Mouse (Mus musculus) CH12.LX (cell line): ENCODE results near the gene Fgd4.

ENCODE experiments used
- CHD2 ChIP-seq: IDR thresholded peaks from 2 replicates; pipeline ENCODE4 v1.6.1; 2011; ENCODE audit warnings: low read length, improper control_type of control experiment
- CTCF ChIP-seq, 2 experiments: IDR thresholded peaks in 1 of 2; conservative IDR thresholded peaks in 1 of 2; 2 replicates each; pipeline ENCODE4 v1.5.1; 2011 to 2012; ENCODE audit warnings: low read depth in 2 of 2, low read length in 2 of 2, improper control_type of control experiment in 1 of 2, inconsistent platforms in 1 of 2, mild to moderate bottlenecking in 1 of 2, moderate library complexity in 1 of 2
- ELF1 ChIP-seq: IDR thresholded peaks from 2 replicates; pipeline ENCODE4 v1.6.1; 2014; ENCODE audit warnings: low read depth, mild to moderate bottlenecking, inconsistent platforms, low read length, improper control_type of control experiment
- EP300 ChIP-seq: IDR thresholded peaks from 2 replicates; pipeline ENCODE4 v1.6.1; 2011; ENCODE audit warnings: low read length, improper control_type of control experiment
- GABPA ChIP-seq: IDR thresholded peaks from 2 replicates; pipeline ENCODE4 v1.6.1; 2012; ENCODE audit warnings: low read depth, low read length, improper control_type of control experiment, inconsistent platforms; ENCODE audit not compliant: insufficient replicate concordance
- HCFC1 ChIP-seq: IDR thresholded peaks from 2 replicates; pipeline ENCODE4 v1.6.1; 2012; ENCODE audit warnings: low read depth, mild to moderate bottlenecking, inconsistent platforms, low read length, improper control_type of control experiment
- JUND ChIP-seq: conservative IDR thresholded peaks from 2 replicates; pipeline ENCODE4 v1.6.1; 2011; ENCODE audit warnings: low read depth, low read length, improper control_type of control experiment
- MXI1 ChIP-seq: IDR thresholded peaks from 2 replicates; pipeline ENCODE4 v1.6.1; 2011; ENCODE audit warnings: mild to moderate bottlenecking, low read depth, low read length, improper control_type of control experiment
- POLR2A ChIP-seq: IDR thresholded peaks from 2 replicates; pipeline ENCODE4 v1.6.1; 2011; ENCODE audit warnings: low read depth, mild to moderate bottlenecking, improper control_type of control experiment, low read length
- SIN3A ChIP-seq: IDR thresholded peaks from 2 replicates; pipeline ENCODE4 v1.6.1; 2012; ENCODE audit warnings: low read length, improper control_type of control experiment, inconsistent platforms
- TCF12 ChIP-seq: IDR thresholded peaks from 2 replicates; pipeline ENCODE4 v1.6.1; 2014; ENCODE audit warnings: low read depth, mild to moderate bottlenecking, inconsistent platforms, low read length, improper control_type of control experiment
- ZKSCAN1 ChIP-seq: IDR thresholded peaks from 2 replicates; pipeline ENCODE4 v1.6.1; 2012; ENCODE audit warnings: low read depth, inconsistent platforms, low read length, improper control_type of control experiment, borderline replicate concordance

DNA sequence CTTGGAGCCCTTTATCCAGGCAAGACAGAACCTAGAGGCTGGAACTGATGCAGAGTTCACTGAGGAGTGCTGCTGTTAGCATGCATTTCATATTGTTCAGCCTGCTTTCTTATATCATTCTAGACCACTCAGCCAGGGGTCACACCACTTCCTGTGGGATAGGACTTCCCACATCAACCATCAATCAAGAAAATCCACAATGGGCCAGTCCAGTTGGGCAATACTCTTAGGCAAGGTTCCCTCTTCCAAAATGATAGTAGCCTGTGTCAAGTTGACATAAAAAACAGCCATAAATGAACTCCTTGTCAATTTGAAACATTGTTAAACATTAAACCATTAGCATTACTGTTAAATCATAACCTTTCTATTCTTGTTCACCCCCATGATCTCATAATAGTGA, 34.6 kb downstream of the Fgd4 start:
- no peak for TF ChIP-seq JUND
- no peak for TF ChIP-seq CTCF (conservative IDR thresholded peaks at IDR 0.05 in 1 of 2, IDR thresholded peaks at IDR 0.05 in 1 of 2; ENCODE audit: low read depth in 2 of 2, low read length in 2 of 2)
- no peak for TF ChIP-seq ELF1
- TF ChIP-seq POLR2A: no peak
- no peak for TF ChIP-seq ZKSCAN1
- TF ChIP-seq HCFC1: no peak
- TF ChIP-seq CHD2: no peak
- TF ChIP-seq EP300: no peak
- no peak for TF ChIP-seq GABPA
- no peak for TF ChIP-seq MXI1
- TF ChIP-seq TCF12: no peak
- TF ChIP-seq SIN3A: no peak
